Mouse (Mus musculus) C2C12 (cell line): ENCODE measurements around the gene Cdk5r1.

Experiments
- CTCF ChIP-seq: IDR thresholded peaks from one replicate; pipeline ENCODE4 v1.5.1; 2011; ENCODE audit not compliant: control insufficient read depth, insufficient read depth, insufficient read length
- MYOD1 ChIP-seq: IDR thresholded peaks from one replicate; pipeline ENCODE4 v1.6.1; 2011; ENCODE audit warnings: low read depth; ENCODE audit not compliant: control insufficient read depth, insufficient read length

- TF ChIP-seq CTCF = no peak
- no peak for TF ChIP-seq MYOD1
These were observed 29.7 kb downstream of the Cdk5r1 start for GRCm38 (mm10) chr11:80506483-80506882.
